Mouse (Mus musculus) adrenal gland, adult 8-10 months (tissue): ENCODE data around the gene Smarca1. TPM values are rescaled to one million over a fixed set of nuclear protein-coding genes. Genes with fewer than 3 reads are reported as not detected.

Experiments used
- DNase-seq: peaks from one replicate; pipeline ENCODE4 v3.0.0; 2022
- total RNA-seq, 4 experiments: library from RNA; stranded (reverse); gene quantifications; 2 replicates each; pipeline ENCODE4 v1.2.4; 2022

The Smarca1 gene
- 10 to 100 TPM; 21.9 to 65.0 (median 41.6) TPM for total RNA-seq

DNA sequence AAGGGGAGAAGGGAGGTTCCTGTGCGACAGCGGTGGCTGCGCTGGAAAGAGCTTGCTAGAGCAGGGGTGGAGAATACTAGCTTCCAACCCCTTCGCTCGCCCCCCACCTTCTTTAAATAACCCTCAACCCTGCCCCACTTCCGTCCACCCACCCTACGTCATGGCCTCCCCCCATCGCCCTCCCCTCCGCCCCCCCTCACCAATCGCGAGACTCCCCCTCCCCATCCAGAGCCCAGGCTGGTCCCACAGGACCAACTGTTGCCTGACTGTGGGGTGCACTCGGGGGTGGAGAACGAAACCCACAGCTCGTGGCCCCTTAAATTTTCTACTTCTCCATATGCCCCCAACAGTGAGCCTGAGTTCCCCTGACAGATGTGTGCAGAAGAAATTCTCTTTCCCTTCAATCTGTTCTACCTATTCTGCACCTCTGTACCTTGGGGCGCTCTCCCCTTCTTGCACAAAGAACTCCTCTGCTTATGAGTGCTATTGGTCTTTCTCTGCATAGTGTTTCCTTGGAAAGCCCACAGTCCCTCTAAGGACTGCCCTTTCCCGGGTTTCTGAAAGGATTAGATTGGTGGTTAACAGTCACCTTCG lies at the start of gene Smarca1:
Smarca1 (minus strand) TSS at position 544 of the 594 bp plus-strand sequence.
- no peak for DNase-seq

GRCm38 (mm10) chrX:47937740-47938139 lies 45.0 kb upstream of the Smarca1 start:
- no peak for DNase-seq

GRCm38 (mm10) chrX:47936885-47937284 lies 44.1 kb upstream of the Smarca1 start:
- DNase-seq = no peak

GRCm38 (mm10) chrX:47934352-47934751 lies 41.6 kb upstream of the Smarca1 start:
- no peak for DNase-seq

GRCm38 (mm10) chrX:47930449-47930848 lies 37.7 kb upstream of the Smarca1 start:
- DNase-seq = no peak

DNA sequence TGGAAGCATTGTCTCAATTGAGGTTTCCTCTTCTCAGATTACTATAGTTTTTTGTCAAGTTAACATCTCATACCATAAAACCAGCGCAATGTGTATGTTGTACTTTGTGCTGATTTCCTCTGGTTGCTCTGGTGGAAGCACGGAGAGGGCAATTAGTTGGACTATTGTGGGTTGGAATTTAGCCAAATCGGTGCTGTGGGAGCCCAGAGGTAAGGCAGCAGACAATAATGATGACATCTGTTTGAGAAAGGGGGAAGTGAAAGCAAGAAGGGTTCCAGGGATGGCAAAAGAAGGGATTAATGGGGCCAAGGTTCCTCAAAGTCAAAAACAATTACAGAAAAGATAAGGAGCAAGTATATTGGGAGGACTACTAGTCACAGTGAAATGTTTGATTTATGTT lies 35.2 kb upstream of the Smarca1 start:
- DNase-seq = no peak

GRCm38 (mm10) chrX:47920541-47920940 lies 27.8 kb upstream of the Smarca1 start:
- no peak for DNase-seq

GRCm38 (mm10) chrX:47916831-47917230 lies 24.1 kb upstream of the Smarca1 start:
- no peak for DNase-seq

DNA sequence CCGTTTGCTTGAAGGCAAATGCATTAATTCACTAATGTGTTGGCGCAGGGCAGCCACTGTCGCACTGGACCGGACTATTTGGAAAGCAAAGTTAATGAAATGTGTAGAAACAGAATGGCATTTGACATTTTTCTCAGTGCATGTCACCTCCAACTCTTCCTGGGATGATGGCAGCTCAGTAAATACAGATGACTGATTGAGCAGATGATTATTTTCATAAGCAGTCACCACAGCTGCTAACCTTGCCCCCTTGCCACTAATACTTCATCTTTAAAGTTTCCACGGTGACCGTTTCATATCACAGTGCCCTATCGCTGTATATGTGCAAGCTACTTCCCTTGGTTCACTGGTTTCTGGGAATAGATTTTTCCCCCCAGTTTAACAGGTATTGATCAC lies 20.8 kb upstream of the Smarca1 start:
- no peak for DNase-seq

DNA sequence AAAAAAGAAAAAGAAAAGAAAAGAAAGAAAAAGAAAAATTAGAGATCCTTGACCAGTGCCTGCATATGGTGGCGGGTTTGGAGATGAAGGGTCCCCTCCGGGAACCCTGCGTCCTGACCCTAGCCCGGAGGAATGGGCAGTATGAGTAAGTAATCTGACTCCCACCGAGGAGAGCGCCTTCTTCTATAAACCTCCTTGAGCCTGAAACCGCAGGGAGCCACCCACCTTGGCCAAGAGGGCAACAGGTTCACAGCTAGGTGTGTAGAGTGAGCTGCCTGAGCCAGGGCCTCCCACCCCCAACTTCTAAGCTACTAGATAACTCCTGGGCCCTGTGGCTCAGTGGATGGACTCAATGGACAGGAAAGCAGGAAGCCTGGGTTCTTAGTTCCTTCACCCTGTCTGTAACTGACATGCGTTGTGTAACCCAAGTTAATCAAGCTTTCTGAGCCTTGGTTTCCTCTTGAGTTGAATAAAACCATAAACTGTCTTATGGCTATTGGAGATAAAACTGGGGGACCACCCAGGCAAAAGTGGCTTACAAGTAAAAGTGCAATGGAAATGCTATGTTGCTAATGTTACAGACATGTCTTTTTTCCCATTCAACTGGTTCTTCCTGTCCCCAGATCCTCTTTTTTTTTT lies 20.2 kb upstream of the Smarca1 start:
- DNase-seq = no peak

GRCm38 (mm10) chrX:47912306-47912792 lies 19.6 kb upstream of the Smarca1 start, which contains the start of gene Ocrl:
Gene Ocrl, plus strand, starts transcription at chrX:47912387.
- peak; percentile 49 for DNase-seq

- DNase-seq = no peak
Measured at GRCm38 (mm10) chrX:47891907-47892430, 805 bp downstream of the Smarca1 start.

GRCm38 (mm10) chrX:47891243-47891906 lies 1.4 kb downstream of the Smarca1 start:
- DNase-seq = no peak

GRCm38 (mm10) chrX:47887401-47887800 lies 5.4 kb downstream of the Smarca1 start:
- DNase-seq = no peak

GRCm38 (mm10) chrX:47882813-47883212 lies 10.0 kb downstream of the Smarca1 start:
- no peak for DNase-seq

GRCm38 (mm10) chrX:47880052-47880451 lies 12.7 kb downstream of the Smarca1 start:
- no peak for DNase-seq

DNA sequence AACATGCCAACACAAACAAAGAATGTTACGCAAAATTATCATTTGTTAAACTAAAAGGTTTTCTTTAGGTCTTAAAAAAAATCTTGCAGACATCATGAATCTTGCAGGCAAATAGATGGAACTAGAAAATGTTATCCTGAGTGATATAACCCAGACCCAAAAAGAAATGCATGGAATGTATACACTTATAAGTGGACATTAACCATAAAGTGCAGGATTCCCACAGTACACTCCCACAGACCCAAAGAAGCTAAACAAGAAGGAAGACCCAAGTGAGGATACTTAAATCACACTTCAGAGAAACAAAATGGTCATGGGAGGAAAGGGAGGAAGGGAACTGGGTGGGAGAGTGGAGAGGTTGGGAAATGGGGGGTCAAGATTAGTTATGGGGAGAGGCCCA lies 34.2 kb downstream of the Smarca1 start:
- DNase-seq = no peak

DNA sequence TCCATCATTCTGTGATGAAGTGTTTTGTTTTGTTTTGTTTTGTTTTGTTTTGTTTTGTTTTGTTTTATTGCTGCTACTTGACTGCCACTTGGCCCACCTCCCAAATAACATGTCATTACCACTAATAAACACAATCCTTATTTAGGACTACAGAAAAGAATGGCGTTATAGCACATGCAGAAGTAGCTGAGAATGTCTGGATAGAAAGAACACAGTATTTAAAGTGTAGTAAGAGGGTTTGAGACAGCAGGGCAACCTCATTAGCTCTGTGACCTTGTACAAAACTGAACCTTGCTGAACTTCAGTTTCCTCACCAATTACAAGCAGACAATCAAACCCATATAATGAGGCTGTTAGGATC lies 57.0 kb downstream of the Smarca1 start:
- DNase-seq = no peak

- DNase-seq = no peak
Measured at GRCm38 (mm10) chrX:47835098-47835834, 57.5 kb downstream of the Smarca1 start.

DNA sequence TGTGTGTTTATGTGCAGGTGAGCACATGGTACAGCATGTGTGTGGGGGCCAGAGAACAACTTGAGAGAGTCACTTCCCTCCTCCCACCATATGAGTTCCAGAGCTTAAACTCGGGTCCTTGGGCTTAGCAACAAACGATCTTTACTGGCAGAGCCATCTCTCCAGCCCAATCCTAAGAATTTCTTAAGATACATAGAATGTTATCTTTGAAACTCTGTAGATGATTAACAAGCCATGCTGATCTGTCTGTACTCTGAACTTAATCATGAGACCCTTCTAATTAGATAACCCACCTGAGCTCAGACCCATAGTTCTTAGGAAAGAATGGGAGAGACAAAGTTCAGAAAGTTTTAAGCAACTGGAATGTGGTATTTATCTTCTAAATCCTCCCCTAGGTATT lies 59.3 kb downstream of the Smarca1 start:
- no peak for DNase-seq

DNA sequence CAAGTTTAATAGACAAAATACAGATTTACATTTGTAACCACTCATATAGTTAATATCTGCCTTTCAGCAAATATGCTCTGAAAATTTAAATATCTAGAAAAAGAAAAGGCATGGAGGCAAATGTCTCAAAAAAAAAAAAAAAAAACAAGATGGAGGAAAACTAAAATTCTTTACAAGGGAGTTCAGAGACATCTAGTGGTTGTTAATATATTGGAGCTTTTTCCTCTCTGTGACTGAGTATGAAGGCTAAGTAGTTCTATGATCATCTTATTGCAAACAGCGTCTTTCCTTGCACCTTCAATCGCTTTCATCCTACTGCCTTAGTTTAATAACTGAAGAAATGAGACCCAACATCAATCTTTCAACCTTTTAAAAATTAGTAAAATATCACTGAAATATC lies 72.2 kb downstream of the Smarca1 start:
- no peak for DNase-seq

DNA sequence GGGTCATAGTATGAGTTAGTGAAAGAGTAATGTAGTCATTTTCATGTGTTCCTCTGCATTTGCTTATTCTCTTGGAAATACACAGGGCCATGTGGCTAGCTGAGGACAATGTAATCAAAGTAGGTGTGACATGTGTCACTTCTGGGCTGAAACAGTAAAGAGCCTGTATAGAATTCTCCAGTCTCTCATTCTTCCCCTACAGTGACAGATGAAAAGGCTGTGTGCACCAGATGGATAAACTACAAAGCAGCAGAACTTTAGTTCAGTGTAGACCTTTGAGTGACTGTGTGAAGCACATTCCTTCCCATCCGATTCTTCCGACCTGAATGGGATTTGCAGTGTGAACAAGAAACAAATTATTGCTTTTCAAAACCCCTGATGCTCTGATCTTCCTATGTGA lies 84.1 kb downstream of the Smarca1 start:
- DNase-seq = no peak

- DNase-seq = no peak
Measured at GRCm38 (mm10) chrX:47764440-47764839, 128.3 kb downstream of the Smarca1 start.
